Mouse (Mus musculus) MEL (cell line): ENCODE data around the gene Fzd4.

Source experiments
- CTCF ChIP-seq, 3 experiments: IDR thresholded peaks in 2 of 3; conservative IDR thresholded peaks in 1 of 3; 2 replicates each; pipeline ENCODE4 v1.5.1; 2011 to 2012; ENCODE audit warnings: low read length in 3 of 3, low read depth in 2 of 3, mild to moderate bottlenecking in 2 of 3, improper control_type of control experiment in 1 of 3, inconsistent platforms in 1 of 3, mixed read lengths in 1 of 3, moderate library complexity in 1 of 3; ENCODE audit not compliant: control insufficient read depth in 1 of 3, insufficient read depth in 1 of 3, poor library complexity in 1 of 3, severe bottlenecking in 1 of 3
- ELF1 ChIP-seq: IDR thresholded peaks from 2 replicates; pipeline ENCODE4 v1.6.1; 2014; ENCODE audit warnings: low read depth, mild to moderate bottlenecking, inconsistent platforms, low read length, improper control_type of control experiment, moderate library complexity
- MAX ChIP-seq: IDR thresholded peaks from 2 replicates; pipeline ENCODE4 v1.6.1; 2011; ENCODE audit warnings: low read length, improper control_type of control experiment
- NRF1 ChIP-seq: IDR thresholded peaks from 2 replicates; pipeline ENCODE4 v1.6.1; 2014; ENCODE audit warnings: low read depth, mild to moderate bottlenecking, inconsistent platforms, low read length, improper control_type of control experiment, moderate library complexity; ENCODE audit not compliant: poor library complexity, insufficient read depth, severe bottlenecking
- POLR2A ChIP-seq, 2 experiments: IDR thresholded peaks; 2 replicates each; pipeline ENCODE4 v1.6.1; 2011 to 2012; ENCODE audit warnings: low read length in 2 of 2, mild to moderate bottlenecking in 2 of 2, control low read depth in 1 of 2, improper control_type of control experiment in 1 of 2, low read depth in 1 of 2, moderate library complexity in 1 of 2; ENCODE audit not compliant: control insufficient read depth in 1 of 2, insufficient read depth in 1 of 2, poor library complexity in 1 of 2
- POLR2AphosphoS2 ChIP-seq: IDR thresholded peaks from 2 replicates; pipeline ENCODE4 v1.6.1; 2011; ENCODE audit warnings: low read length, improper control_type of control experiment
- UBTF ChIP-seq: IDR thresholded peaks from 2 replicates; pipeline ENCODE4 v1.6.1; 2012; ENCODE audit warnings: low read depth, mild to moderate bottlenecking, inconsistent platforms, low read length, improper control_type of control experiment, moderate library complexity, borderline replicate concordance; ENCODE audit not compliant: insufficient read depth
- USF1 ChIP-seq: IDR thresholded peaks from 2 replicates; pipeline ENCODE4 v1.6.1; 2014; ENCODE audit warnings: low read depth, mild to moderate bottlenecking, inconsistent platforms, low read length, improper control_type of control experiment, moderate library complexity
- ZKSCAN1 ChIP-seq: IDR thresholded peaks from 2 replicates; pipeline ENCODE4 v1.6.1; 2012; ENCODE audit warnings: low read depth, mild to moderate bottlenecking, inconsistent platforms, low read length, improper control_type of control experiment, moderate library complexity

GRCm38 (mm10) chr7:89424659-89425058 lies 20.5 kb downstream of the Fzd4 start:
- no peak for TF ChIP-seq USF1
- no peak for TF ChIP-seq NRF1
- no peak for TF ChIP-seq CTCF (IDR thresholded peaks at IDR 0.05 in 2 of 3, conservative IDR thresholded peaks at IDR 0.05 in 1 of 3; ENCODE audit: control insufficient read depth in 1 of 3, insufficient read depth in 1 of 3, low read depth in 2 of 3, low read length in 3 of 3, poor library complexity in 1 of 3, severe bottlenecking in 1 of 3)
- no peak for TF ChIP-seq POLR2A (IDR thresholded peaks at IDR 0.05; ENCODE audit: control insufficient read depth in 1 of 2, insufficient read depth in 1 of 2, low read depth in 1 of 2, low read length in 2 of 2, poor library complexity in 1 of 2)
- TF ChIP-seq POLR2AphosphoS2 = no peak
- no peak for TF ChIP-seq ELF1
- TF ChIP-seq ZKSCAN1 = no peak
- TF ChIP-seq MAX = no peak
- no peak for TF ChIP-seq UBTF
